Mouse (Mus musculus): ENCODE data around the gene Hoxc13. TPM values are rescaled to one million over a fixed set of nuclear protein-coding genes. Genes with fewer than 3 reads are reported as not detected.

Gene Hoxc13
- total RNA-seq (2021), result not detected
- long read RNA-seq, experiment 1, result 0 reads
- long read RNA-seq, experiment 2, result 0 reads

- DNase-seq (ENCODE audit: low spot score), result no peak
These were observed at the start of gene Hoxc13 for GRCm38 (mm10) chr15:102921053-102922011. Hoxc13 (plus strand) TSS chr15:102921103.

DNA sequence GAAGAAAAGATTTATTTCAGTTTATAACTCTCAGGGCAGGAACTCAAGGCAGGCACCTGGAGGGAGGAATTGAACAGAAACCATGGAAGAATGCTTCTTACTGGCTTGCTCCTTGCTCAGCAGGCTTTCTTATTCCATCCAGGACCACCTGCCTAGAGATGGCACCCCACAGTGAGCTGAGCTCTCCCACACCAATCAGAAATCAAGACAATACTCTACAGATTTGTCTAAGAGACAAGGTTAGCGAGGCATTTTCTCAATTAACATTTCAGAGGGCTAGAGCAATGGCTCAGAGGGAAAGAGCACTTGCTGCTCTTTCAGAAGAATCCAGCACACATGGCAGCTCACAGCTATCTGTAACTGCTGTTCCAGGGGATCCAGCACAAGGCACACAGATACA, 35.1 kb upstream of the Hoxc13 start:
- DNase-seq (ENCODE audit: low spot score), result no peak

DNA sequence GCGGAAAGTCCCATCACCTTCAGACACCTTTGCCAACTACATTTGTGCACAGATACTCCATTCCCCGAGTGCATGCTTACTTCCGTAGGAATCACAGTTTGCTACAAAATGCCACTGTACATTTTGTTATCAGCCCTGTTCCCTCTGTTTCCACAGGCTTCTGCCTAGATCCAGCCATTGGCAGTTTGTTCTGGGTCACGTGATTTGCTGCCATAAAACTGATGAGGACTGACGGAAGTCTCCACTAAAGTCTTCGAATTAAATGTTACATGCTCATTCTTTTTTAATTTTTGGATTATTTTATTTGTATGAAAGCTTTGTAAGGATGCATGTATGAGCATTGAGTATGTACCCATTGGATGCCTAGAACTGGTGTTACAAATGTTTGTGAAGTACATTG, 25.8 kb upstream of the Hoxc13 start:
- no peak for DNase-seq (ENCODE audit: low spot score)

DNA sequence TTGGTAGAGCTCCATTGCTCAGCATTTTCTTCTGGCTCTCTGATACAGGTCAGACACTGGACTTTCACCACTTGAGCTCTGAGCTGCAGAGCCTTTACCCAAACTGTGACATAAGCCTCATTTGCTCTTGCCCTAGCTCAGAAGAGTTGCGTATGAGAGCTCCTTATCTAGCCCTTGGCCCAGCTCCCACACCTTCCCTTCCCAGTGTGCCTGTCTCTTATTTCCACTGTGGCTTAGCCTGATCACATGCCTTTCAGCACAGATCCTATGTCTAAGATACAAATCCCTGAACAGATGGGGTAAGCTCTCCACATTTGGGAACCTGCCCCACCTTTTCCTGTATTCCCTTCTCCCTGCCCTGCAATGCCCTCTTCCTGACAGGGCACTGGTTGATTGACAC, 16.0 kb upstream of the Hoxc13 start:
- no peak for DNase-seq (ENCODE audit: low spot score)

- DNase-seq (ENCODE audit: low spot score), result no peak
These were observed 11.4 kb upstream of the Hoxc13 start for GRCm38 (mm10) chr15:102909536-102909935.

DNA sequence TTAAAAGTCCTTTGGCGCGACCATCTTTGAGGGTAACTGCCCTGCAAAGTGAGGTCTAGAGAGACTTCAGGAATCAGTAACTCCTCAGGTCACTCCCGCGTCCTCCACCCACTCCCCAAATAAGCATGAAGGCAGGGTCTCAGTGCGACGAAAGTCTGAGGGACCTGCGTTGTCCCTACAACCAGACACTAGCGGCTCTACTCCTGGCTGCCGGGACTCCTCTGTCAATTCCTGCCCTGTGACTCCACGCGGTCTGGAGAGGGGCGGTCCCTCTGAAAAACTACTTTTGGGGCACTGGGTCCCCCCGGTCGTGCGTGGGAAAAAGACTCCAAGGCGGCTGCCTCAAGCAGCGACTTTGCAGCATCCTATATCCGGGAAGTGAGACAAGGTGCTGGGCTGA, 10.9 kb upstream of the Hoxc13 start:
- no peak for DNase-seq (ENCODE audit: low spot score)

DNA sequence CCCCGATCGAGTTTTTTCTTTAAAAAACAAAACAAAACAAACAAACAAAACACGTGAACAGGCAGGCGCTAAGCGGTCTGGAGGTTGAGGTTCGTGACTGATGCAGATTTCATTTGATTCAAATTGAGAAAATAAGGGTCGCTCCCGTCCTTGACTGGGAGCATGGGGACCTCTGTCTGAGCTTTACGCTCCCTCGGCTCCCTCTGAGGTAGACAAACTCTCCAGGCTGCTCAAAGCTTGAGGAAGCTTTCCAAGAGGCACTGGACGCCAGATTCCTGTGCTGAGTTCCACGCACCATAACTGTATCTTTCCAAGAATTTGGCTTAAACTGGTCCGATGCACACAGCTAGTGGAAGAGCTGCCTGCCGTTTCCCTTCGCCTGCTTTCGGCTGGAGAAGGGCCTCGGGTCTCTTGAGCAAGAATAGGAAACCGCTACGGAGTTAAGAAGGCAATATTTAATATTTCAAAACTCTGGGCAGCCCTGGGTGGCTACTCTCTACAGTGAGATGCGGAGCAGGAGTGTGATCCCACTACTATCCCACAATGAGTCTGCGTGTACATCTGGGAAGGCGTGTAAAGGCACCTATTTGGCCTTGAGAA, 10.3 kb upstream of the Hoxc13 start:
- no peak for DNase-seq (ENCODE audit: low spot score)

DNA sequence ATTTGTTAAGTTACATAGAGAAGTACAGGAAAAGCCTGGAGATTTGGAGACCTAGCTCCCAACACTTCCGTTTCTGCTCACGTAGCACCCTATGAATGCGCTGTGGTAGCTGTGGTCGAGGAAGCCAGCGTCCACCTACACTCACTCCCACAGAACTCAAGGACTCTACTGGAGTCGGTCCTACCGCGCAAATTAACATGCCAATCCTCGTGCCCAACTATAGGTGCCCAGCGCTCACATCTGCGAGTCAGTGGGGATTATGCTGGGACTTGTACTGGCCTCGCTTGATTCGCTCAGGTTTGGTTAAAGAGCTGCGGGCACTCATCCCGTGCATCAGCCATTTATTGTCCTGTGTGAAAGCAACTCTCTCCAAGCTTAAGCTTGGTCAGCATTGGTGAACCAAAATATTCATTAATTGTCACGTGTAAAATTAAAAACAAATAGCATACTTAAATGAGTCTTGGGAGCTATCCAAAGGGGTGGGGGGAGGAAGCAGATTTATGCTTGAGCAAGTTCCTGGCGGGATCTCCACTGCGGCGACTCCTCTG, 7.8 kb upstream of the Hoxc13 start:
- no peak for DNase-seq (ENCODE audit: low spot score)

DNA sequence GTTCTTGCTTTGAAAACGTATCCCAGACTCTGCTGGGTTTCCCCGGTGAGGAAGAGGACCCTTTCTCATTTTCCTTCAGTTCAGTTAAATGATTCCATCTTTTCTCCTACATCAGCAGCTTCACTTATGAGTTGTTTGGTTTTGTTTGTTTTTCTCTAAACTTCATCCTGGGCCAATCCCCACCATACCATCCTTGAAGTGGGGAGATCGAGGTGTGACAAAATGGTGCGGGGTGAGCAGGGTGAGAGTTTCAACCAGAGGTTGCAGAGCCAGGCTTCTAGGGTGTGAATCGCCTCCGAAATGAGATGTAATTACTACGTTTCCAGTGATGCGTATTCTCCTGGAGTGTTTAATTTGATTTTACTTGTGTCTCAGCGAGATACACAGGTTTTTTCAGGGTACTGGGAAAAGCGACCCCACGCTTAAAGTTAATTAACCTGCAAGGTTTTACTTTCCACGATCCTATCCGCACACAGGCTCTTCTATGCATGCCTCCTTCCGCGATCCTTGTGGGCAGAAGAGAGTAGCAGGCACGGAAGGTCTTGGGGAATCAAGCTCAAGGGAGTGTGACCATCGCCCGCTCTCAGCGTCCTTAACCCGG, 2.8 kb upstream of the Hoxc13 start:
- no peak for DNase-seq (ENCODE audit: low spot score)

- no peak for DNase-seq (ENCODE audit: low spot score)
These were observed 2.2 kb upstream of the Hoxc13 start for GRCm38 (mm10) chr15:102918611-102919265.

DNA sequence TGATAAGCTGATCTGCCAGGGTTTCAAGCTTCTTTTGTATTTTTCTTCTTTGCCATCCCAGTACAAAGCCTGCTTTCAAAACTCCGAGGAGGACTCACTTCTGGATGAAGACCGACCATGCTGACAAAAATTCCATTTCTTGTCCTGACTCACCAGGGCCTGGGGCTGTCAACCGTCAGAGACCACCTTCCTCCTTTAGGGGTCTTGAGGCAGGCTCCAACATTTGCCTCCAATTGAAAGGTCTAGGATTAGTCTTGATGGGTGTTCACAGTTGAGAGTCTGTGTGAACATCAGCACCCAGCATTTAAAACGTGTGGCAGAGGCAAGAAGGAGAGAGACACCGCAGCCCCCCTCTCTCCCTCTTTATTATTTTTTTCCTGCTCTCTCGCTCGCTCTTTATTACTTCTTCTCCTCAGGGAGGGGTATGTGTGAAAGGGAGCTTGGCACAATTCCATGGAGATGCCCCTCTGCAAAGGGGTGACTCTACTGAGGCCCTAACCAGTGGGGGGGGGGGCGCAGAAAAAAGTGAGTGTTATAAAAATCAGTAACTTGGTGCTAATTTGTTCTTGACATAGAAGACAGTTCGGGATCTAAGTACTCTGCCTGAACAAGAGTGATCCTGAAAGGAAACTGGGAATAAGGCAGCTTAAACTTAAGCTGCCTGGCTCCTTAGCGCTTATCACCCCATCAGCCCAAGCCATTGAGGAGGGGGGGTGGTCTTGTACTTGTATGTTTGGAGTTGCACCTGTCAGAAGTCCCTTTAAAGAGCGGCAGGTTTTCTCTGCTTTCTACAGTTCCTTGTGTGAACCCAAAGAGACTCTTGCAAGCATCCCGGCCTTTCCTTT, 1.3 kb upstream of the Hoxc13 start:
- no peak for DNase-seq (ENCODE audit: low spot score)

GRCm38 (mm10) chr15:102920619-102921018, 284 bp upstream of the Hoxc13 start:
- peak; percentile 80 for DNase-seq (ENCODE audit: low spot score)

DNA sequence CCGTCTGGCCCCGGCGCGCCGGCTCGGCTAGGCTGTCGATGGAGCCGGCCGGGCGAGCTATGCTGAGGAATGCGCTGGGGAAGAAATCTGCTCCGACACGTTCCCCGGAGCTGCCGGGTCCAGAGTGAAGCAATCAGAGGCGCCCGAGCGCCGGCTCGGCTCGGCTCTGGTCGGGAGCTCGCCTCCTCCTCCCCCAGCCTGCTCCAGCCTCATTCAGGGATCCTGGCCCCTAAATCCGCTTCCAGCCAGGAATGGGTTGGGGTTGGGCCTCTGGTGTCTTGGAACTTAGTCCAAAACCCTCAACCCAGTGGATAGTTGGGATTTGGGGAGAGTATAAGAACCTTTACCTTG, 1.1 kb downstream of the Hoxc13 start:
- no peak for DNase-seq (ENCODE audit: low spot score)

DNA sequence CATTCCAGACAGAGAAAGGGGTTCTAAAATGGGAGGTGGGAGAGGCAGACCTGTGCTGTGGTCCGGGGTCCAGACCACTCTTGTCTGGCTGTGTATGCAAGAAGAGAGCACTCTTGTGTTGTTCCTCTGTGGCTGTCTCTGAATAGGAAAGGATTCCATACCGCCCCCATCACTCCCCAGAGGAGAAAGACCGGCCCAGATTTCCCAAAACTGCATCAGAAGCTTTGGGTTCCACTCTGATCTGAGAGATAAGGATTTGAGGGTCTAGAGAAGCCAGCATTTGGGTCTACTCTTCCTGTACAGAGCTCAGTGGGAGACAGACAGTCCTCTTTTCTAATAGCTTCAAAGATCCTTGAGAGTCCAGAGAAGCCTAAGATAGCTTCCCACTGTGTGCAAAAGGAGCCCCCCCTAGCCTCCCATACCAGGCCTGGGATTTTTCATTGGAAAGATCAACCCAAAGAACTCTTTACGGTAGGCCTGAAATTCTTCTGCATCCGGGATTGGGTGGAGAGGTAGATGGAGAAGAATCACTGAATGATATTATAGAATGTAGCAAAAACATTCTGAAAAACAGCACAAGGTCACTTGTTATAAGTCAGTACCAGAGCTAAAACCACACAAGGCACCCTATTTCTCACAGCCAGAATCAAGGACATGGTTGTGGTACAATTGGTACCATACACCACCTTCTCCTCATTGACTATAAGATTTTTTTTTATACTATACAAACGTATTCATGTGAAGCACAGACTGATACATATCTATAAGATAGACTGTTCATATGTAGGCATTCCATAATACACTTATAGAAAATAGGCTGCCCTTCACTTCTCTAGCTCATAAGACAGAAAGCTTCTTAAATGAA, 2.0 kb downstream of the Hoxc13 start:
- no peak for DNase-seq (ENCODE audit: low spot score)

- DNase-seq (ENCODE audit: low spot score), result no peak
These were observed 6.2 kb downstream of the Hoxc13 start for GRCm38 (mm10) chr15:102927032-102927645.

DNA sequence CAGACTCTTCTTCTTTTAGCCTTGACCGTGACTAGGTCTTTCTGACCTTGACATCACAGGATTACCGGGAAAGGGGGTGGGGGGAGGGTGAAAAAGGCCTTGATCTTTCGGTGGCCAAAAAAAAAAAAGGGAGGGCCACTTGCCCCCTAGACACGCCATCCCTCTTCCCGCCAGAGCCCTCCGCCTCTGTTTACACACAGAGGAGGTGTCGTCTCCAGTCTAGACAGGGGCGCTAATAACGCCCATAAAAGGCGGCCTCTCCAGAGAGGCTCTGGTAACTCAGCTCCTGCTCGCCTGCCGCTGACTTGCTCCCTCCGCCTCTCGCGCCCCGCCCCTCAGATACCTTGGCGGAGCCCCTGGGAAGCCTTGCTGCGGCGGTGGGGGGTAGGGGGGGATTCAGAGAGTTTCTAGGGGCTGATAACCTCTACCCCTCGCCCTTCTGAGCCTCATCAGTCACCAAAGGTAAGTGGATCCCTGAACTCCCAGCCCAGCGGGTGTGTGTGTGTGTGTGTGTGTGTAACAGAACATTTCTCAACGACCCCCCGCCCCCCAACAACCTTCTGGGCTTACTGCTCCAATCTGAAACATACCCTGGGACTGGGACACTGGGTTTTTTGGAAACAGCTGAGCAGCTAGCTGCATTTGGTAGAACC, 10.9 kb downstream of the Hoxc13 start:
- no peak for DNase-seq (ENCODE audit: low spot score)

- DNase-seq (ENCODE audit: low spot score), result no peak
These were observed 13.5 kb downstream of the Hoxc13 start for GRCm38 (mm10) chr15:102934438-102934837.

GRCm38 (mm10) chr15:102934897-102935296, 14.0 kb downstream of the Hoxc13 start:
- no peak for DNase-seq (ENCODE audit: low spot score)

Measured in gastrocnemius, adult 18-20 months (tissue).